Mouse (Mus musculus) cerebellum, adult 11-12 months (tissue): ENCODE data around the gene Myo1e.

Source experiments
- DNase-seq: peaks from one replicate; pipeline ENCODE4 v3.0.0; 2022

The Myo1e gene

GRCm38 (mm10) chr9:70379502-70380467 lies 172.6 kb downstream of the Myo1e start:
- no peak for DNase-seq

- peak; percentile 14 for DNase-seq
Observed at GRCm38 (mm10) chr9:70382091-70382490, 174.9 kb downstream of the Myo1e start.

- DNase-seq = no peak
Observed at GRCm38 (mm10) chr9:70383750-70384149, 176.6 kb downstream of the Myo1e start.

- no peak for DNase-seq
Observed at GRCm38 (mm10) chr9:70384494-70384893, 177.3 kb downstream of the Myo1e start.

GRCm38 (mm10) chr9:70384958-70385728 lies 178.0 kb downstream of the Myo1e start:
- DNase-seq = no peak

- no peak for DNase-seq
Observed at GRCm38 (mm10) chr9:70387410-70388119, 180.4 kb downstream of the Myo1e start.

GRCm38 (mm10) chr9:70389548-70389947 lies 182.4 kb downstream of the Myo1e start:
- no peak for DNase-seq

- DNase-seq = no peak
Observed at GRCm38 (mm10) chr9:70391042-70391441, 183.9 kb downstream of the Myo1e start.

GRCm38 (mm10) chr9:70391660-70392562 lies 184.8 kb downstream of the Myo1e start:
- DNase-seq = no peak

GRCm38 (mm10) chr9:70392563-70392907 lies 185.4 kb downstream of the Myo1e start:
- peak; percentile 9 for DNase-seq

GRCm38 (mm10) chr9:70395617-70396016 lies 188.5 kb downstream of the Myo1e start:
- no peak for DNase-seq

GRCm38 (mm10) chr9:70396083-70396482 lies 188.9 kb downstream of the Myo1e start:
- no peak for DNase-seq

GRCm38 (mm10) chr9:70401937-70402539 lies 194.9 kb downstream of the Myo1e start:
- DNase-seq = no peak

- DNase-seq = no peak
Observed at GRCm38 (mm10) chr9:70406596-70406995, 199.4 kb downstream of the Myo1e start.

GRCm38 (mm10) chr9:70408791-70409190 lies 201.6 kb downstream of the Myo1e start:
- DNase-seq = no peak

- DNase-seq = no peak
Observed at GRCm38 (mm10) chr9:70409743-70410142, 202.6 kb downstream of the Myo1e start.

GRCm38 (mm10) chr9:70410668-70411067 lies 203.5 kb downstream of the Myo1e start:
- no peak for DNase-seq

- DNase-seq = no peak
Observed at GRCm38 (mm10) chr9:70413038-70413437, 205.9 kb downstream of the Myo1e start.

GRCm38 (mm10) chr9:70416412-70416811 lies 209.3 kb downstream of the Myo1e start:
- no peak for DNase-seq

- DNase-seq = peak; percentile 65
Observed at GRCm38 (mm10) chr9:70421257-70422056, 214.3 kb downstream of the Myo1e start, which contains the start of gene Ccnb2. TSS of gene Ccnb2 (minus strand) at chr9:70421547.

- DNase-seq = no peak
Observed at GRCm38 (mm10) chr9:70422661-70423060, 215.5 kb downstream of the Myo1e start.
